Mouse (Mus musculus) limb, embryonic 14.5 days (tissue): ENCODE results near the gene Tspo2. TPM values are rescaled to one million over a fixed set of nuclear protein-coding genes. Genes with fewer than 3 reads are reported as not detected.

ENCODE experiments used
- ATAC-seq: fragments of 200-750 bp; cut with Nextera tagmentation; 2 replicates; pipeline ENCODE4 v1.8.0; 2017; ENCODE audit warnings: low read depth, moderate number of reproducible peaks, moderate TSS enrichment; ENCODE audit not compliant: low FRiP score
- DNase-seq: peaks from one replicate; pipeline ENCODE4 v3.0.0-alpha.2; 2015; ENCODE audit warnings: low spot score
- H3K27ac ChIP-seq: fragments of 300-500 bp; sonication (generic); replicated peaks from 2 replicates; pipeline ENCODE4 v1.5.1; 2014; ENCODE audit warnings: low read depth, mild to moderate bottlenecking, low read length, moderate library complexity, mixed read lengths
- H3K27me3 ChIP-seq: fragments of 300-500 bp; sonication (generic); 2 replicates; pipeline ENCODE4 v1.6.1; 2014; ENCODE audit warnings: low read length, mixed read lengths; ENCODE audit not compliant: control insufficient read depth, insufficient read depth
- H3K36me3 ChIP-seq: fragments of 300-500 bp; sonication (generic); 2 replicates; pipeline ENCODE4 v1.6.1; 2014; ENCODE audit warnings: mild to moderate bottlenecking, low read length, moderate library complexity, mixed read lengths; ENCODE audit not compliant: control insufficient read depth, insufficient read depth
- H3K4me1 ChIP-seq: fragments of 300-500 bp; sonication (generic); 2 replicates; pipeline ENCODE4 v1.6.1; 2014; ENCODE audit warnings: antibody characterized with exemption, low read length, mixed read lengths; ENCODE audit not compliant: control insufficient read depth, insufficient read depth
- H3K4me2 ChIP-seq: fragments of 300-500 bp; sonication (generic); replicated peaks from 2 replicates; pipeline ENCODE4 v1.6.1; 2014; ENCODE audit warnings: low read depth, mild to moderate bottlenecking, low read length, moderate library complexity; ENCODE audit not compliant: severe bottlenecking
- H3K4me3 ChIP-seq: fragments of 300-500 bp; sonication (generic); replicated peaks from 2 replicates; pipeline ENCODE4 v1.5.1; 2014; ENCODE audit warnings: low read length
- H3K9ac ChIP-seq: fragments of 300-500 bp; sonication (generic); 2 replicates; pipeline ENCODE4 v1.6.1; 2014; ENCODE audit warnings: mild to moderate bottlenecking, low read depth, low read length, moderate library complexity; ENCODE audit not compliant: severe bottlenecking
- H3K9me3 ChIP-seq: fragments of 300-500 bp; sonication (generic); 2 replicates; pipeline ENCODE4 v1.6.1; 2016; ENCODE audit warnings: low read length; ENCODE audit not compliant: control insufficient read depth
- POLR2A ChIP-seq: fragments of 200-500 bp; IDR thresholded peaks from 2 replicates; pipeline ENCODE4 v1.8.0; 2012; ENCODE audit warnings: inconsistent platforms, mild to moderate bottlenecking, moderate library complexity, borderline replicate concordance; ENCODE audit not compliant: insufficient read depth, insufficient read length; ENCODE audit errors: extremely low read depth
- WGBS: fragments of 180-500 bp; shearing (Covaris S2); extraction: QIAGEN DNeasy Blood & Tissue Kit; methylation state at CpG from one replicate; pipeline ENCODE4 v1.1.7; 2014; 5-methylcytosine and 5-hydroxymethylcytosine counted together
- polyA plus RNA-seq, 2 experiments: library from polyadenylated mRNA; depleted of rRNA in 1 of 2; stranded (reverse) in 1 of 2; unstranded in 1 of 2; fragments of >200 nt; fragmentation: Nextera tagmentation in 1 of 2; extraction: Ambion mirVana in 1 of 2; gene quantifications; 2 replicates each; pipeline versions ENCODE4 v1.2.1 to v1.2.3; 2012 to 2014

Tspo2 gene
- polyA plus RNA-seq, 2 experiments = 1.6 to 1.7 TPM

- H3K4me1 ChIP-seq = no peaks in the 10 kb centered on the region
- 79% methylated on average over 2 of the region's 2 CpGs for WGBS
- no peaks in the 10 kb centered on the region for H3K36me3 ChIP-seq
- no peak overlapping the region for H3K4me3 ChIP-seq
- DNase-seq (no peak), ATAC-seq (no peak)
- no peak for TF ChIP-seq POLR2A
- no peak overlapping the region for H3K4me2 ChIP-seq
- no peaks in the 10 kb centered on the region for H3K27me3 ChIP-seq
- H3K27ac ChIP-seq = no peak overlapping the region
- no peak overlapping the region for H3K9ac ChIP-seq
- no peaks in the 10 kb centered on the region for H3K9me3 ChIP-seq
Measured at GRCm38 (mm10) chr17:48455955-48456354, 4.6 kb upstream of the Tspo2 start.

DNA sequence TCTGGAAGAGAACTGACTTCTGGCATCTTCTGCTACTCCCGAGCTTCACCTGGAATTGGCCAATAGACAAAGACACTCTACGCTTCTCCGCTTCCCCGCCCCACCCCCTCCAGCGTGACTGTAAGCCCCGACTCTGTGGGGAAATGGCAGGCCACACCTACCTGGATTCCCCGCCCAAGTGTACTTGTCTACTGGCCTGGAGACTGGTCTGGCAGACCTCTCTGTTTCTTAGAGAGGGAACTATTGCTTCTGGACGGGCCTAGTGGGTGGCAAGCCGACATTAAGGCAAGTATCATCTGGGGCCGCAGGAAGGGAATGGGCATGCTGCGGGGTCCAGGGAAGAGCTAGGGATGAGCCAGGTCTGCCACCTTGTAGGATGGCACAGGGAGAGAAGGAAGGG, 3.4 kb upstream of the Tspo2 start, which contains the start of gene Unc5cl:
TSS of gene Unc5cl (plus strand) at position 214 of the 400 bp plus-strand sequence.
- H3K27me3 ChIP-seq = no peaks in the 10 kb centered on the region
- no peak for TF ChIP-seq POLR2A
- H3K9me3 ChIP-seq = no peaks in the 10 kb centered on the region
- DNase-seq = no peak
- no peak within 1 kb of the TSS for H3K4me2 ChIP-seq
- WGBS = 57% methylated on average over 11 of the region's 11 CpGs
- H3K4me3 ChIP-seq = no peak within 1 kb of the TSS
- H3K27ac ChIP-seq = no peak within 1 kb of the TSS
- H3K36me3 ChIP-seq = no peaks in the 10 kb centered on the region
- ATAC-seq = no peak
- H3K4me1 ChIP-seq = no peaks in the 10 kb centered on the region
- H3K9ac ChIP-seq = no peak within 1 kb of the TSS

GRCm38 (mm10) chr17:48454190-48454589, 2.9 kb upstream of the Tspo2 start:
- 56% methylated on average over 7 of the region's 7 CpGs for WGBS
- DNase-seq (no peak), ATAC-seq (no peak)
- Histone ChIP-seq H3K27ac (no peak overlapping the region), H3K4me3 (no peak overlapping the region), H3K9me3 (no peaks in the 10 kb centered on the region), H3K4me1 (no peaks in the 10 kb centered on the region), H3K36me3 (no peaks in the 10 kb centered on the region), H3K27me3 (no peaks in the 10 kb centered on the region), H3K4me2 (no peak overlapping the region), H3K9ac (no peak overlapping the region)
- TF ChIP-seq POLR2A = no peak

DNA sequence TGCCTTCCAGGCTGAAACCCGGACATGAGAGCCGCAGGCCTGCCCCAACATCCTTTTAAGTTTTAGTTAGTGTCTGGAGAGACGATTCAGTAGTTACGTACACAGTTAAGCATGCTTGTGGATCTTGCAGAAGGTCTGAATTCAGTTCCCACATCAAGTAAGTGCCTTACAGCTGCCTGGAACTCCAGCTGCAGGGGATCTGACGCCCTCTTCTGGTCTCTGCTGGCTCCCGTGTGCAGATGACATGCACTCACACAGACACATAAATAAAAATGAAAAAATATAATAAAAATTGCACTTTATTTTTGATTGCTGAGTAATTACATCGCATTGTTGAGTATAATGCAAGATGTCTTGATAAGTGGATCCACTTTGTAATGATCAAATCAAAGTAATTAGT, 2.2 kb upstream of the Tspo2 start:
- H3K4me1 ChIP-seq = no peaks in the 10 kb centered on the region
- DNase-seq (no peak), ATAC-seq (no peak)
- H3K27me3 ChIP-seq = no peaks in the 10 kb centered on the region
- no peak overlapping the region for H3K4me2 ChIP-seq
- 73% methylated on average over 7 of the region's 7 CpGs for WGBS
- no peaks in the 10 kb centered on the region for H3K9me3 ChIP-seq
- no peak for TF ChIP-seq POLR2A
- H3K4me3 ChIP-seq = no peak overlapping the region
- H3K27ac ChIP-seq = no peak overlapping the region
- no peak overlapping the region for H3K9ac ChIP-seq
- H3K36me3 ChIP-seq = no peaks in the 10 kb centered on the region

GRCm38 (mm10) chr17:48451753-48452444, 577 bp upstream of the Tspo2 start:
- Histone ChIP-seq H3K4me1 (no peaks in the 10 kb centered on the region), H3K4me2 (no peak overlapping the region), H3K4me3 (no peak overlapping the region), H3K9ac (no peak overlapping the region), H3K36me3 (no peaks in the 10 kb centered on the region), H3K27ac (no peak overlapping the region), H3K9me3 (no peaks in the 10 kb centered on the region), H3K27me3 (no peaks in the 10 kb centered on the region)
- DNase-seq = no peak
- no peak for ATAC-seq
- 69% methylated on average over 9 of the region's 9 CpGs for WGBS
- no peak for TF ChIP-seq POLR2A
